Comparison of ENCODE assay signal across 13 mouse cellular contexts in the genomic region with DNA sequence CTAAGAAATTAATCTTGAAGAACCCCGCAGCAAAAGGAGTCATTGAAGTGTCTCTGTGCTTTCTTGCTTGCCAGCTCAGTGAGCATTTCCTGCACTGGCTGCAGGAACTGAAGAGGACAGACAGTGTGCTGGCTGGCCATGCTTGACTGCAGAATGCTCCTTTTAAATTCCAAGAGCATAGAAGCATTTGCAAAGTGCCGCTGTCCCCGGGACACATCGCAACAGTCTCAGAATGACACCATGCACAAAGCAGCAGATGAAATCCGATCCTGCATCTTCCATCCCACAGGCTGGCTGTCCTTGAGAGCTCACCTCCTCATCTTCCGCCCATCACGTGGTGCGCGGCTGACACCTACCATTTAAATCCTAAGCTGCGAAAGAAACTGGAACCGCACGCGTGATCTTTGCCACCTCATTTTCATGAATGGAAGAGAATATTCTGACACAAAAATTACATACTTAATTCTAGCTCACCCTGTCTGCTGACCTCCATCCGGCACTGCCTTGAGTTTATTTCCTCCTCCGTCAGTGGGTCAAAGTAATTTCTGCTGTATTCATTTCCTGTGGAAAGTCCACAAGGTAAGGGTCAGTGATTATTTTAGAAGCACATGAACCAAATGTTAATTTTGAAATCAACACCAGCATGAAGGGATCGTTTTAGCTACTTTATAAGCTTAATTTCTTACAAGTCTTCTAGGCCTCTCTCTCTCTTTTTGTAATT.
DNase-seq lines count a peak whose midpoint lies in the region; ATAC-seq lines count a peak whose summit lies in the region.
"Had no signal": no experiment of that assay in that cellular context is flagged by ENCODE, and none has a peak within 500 bp of the region (broad histone marks: within the 10 kb centered on the region; RNA-seq: fewer than 3 reads in every experiment).

No protein-coding gene starts in this region.

- WGBS in kidney, embryonic 16.5 days, result 29% methylated on average over 16 of the region's 16 CpGs
- WGBS in embryonic facial prominence, embryonic 14.5 days, result 46% methylated on average over 16 of the region's 16 CpGs
- 47% methylated on average over 16 of the region's 16 CpGs for WGBS in midbrain, embryonic 15.5 days

- H3K27ac ChIP-seq in kidney, embryonic 16.5 days (ENCODE audit: low read length), result no peak overlapping the region
- H3K27ac ChIP-seq in embryonic facial prominence, embryonic 14.5 days (replicated peaks; ENCODE audit: low read depth, low read length), result no peak overlapping the region
- no peak overlapping the region for H3K27ac ChIP-seq in midbrain, embryonic 15.5 days
- H3K27ac ChIP-seq: macrophage; neural tube, embryonic 13.5 days had no signal

- H3K4me2 ChIP-seq in kidney, embryonic 16.5 days (replicated peaks; ENCODE audit: low read depth, low read length), result peak overlapping the region; percentile 46
- H3K4me2 ChIP-seq in embryonic facial prominence, embryonic 14.5 days (ENCODE audit: low read depth, low read length), result no peak overlapping the region
- H3K4me2 ChIP-seq in midbrain, embryonic 15.5 days, result peak overlapping the region; percentile 19
- H3K4me2 ChIP-seq: neural tube, embryonic 13.5 days had no signal

- H3K9me3 ChIP-seq in kidney, embryonic 16.5 days (ENCODE audit: low read length), result no peaks in the 10 kb centered on the region
- no peaks in the 10 kb centered on the region for H3K9me3 ChIP-seq in embryonic facial prominence, embryonic 14.5 days (ENCODE audit: control insufficient read depth, low read length)
- H3K9me3 ChIP-seq in midbrain, embryonic 15.5 days, result no peaks in the 10 kb centered on the region
- H3K9me3 ChIP-seq: neural tube, embryonic 13.5 days had no signal

- H3K4me3 ChIP-seq in kidney, embryonic 16.5 days (ENCODE audit: low read length), result no peak overlapping the region
- no peak overlapping the region for H3K4me3 ChIP-seq in embryonic facial prominence, embryonic 14.5 days (ENCODE audit: low read depth, low read length)
- no peak overlapping the region for H3K4me3 ChIP-seq in midbrain, embryonic 15.5 days
- H3K4me3 ChIP-seq: neural tube, embryonic 13.5 days had no signal

- peaks cover 12% of the 10 kb centered on the region for H3K4me1 ChIP-seq in kidney, embryonic 16.5 days (ENCODE audit: insufficient read depth, low read length)
- H3K4me1 ChIP-seq in embryonic facial prominence, embryonic 14.5 days (ENCODE audit: control insufficient read depth, insufficient read depth, low read length), result no peaks in the 10 kb centered on the region
- H3K4me1 ChIP-seq in midbrain, embryonic 15.5 days, result no peaks in the 10 kb centered on the region
- H3K4me1 ChIP-seq: neural tube, embryonic 13.5 days had no signal

- no peaks in the 10 kb centered on the region for H3K27me3 ChIP-seq in kidney, embryonic 16.5 days (ENCODE audit: insufficient read depth, low read length)
- no peaks in the 10 kb centered on the region for H3K27me3 ChIP-seq in embryonic facial prominence, embryonic 14.5 days (replicated peaks; ENCODE audit: control insufficient read depth, insufficient read depth, low read length)
- no peaks in the 10 kb centered on the region for H3K27me3 ChIP-seq in midbrain, embryonic 15.5 days (replicated peaks)
- H3K27me3 ChIP-seq: neural tube, embryonic 13.5 days had no signal

- no peaks in the 10 kb centered on the region for H3K36me3 ChIP-seq in kidney, embryonic 16.5 days (ENCODE audit: insufficient read depth, low read length)
- no peaks in the 10 kb centered on the region for H3K36me3 ChIP-seq in embryonic facial prominence, embryonic 14.5 days (ENCODE audit: control insufficient read depth, insufficient read depth, low read length)
- no peaks in the 10 kb centered on the region for H3K36me3 ChIP-seq in midbrain, embryonic 15.5 days (replicated peaks)
- H3K36me3 ChIP-seq: neural tube, embryonic 13.5 days had no signal

- no peak overlapping the region for H3K9ac ChIP-seq in kidney, embryonic 16.5 days (replicated peaks; ENCODE audit: low read length)
- peak overlapping the region; percentile 30; the same call in 1 of the 2 replicates for H3K9ac ChIP-seq in embryonic facial prominence, embryonic 14.5 days (ENCODE audit: low read depth, low read length)
- H3K9ac ChIP-seq in midbrain, embryonic 15.5 days, result 0 out of 2 replicates have a peak overlapping the region, but pooled peaks have one; percentile 1
- H3K9ac ChIP-seq: neural tube, embryonic 13.5 days had no signal

- ATAC-seq in kidney, embryonic 16.5 days (ENCODE audit: low FRiP score, low TSS enrichment), result peak; percentile 89
- no peak for ATAC-seq in embryonic facial prominence, embryonic 14.5 days (ENCODE audit: low read depth)
- peak; percentile 72 for ATAC-seq in midbrain, embryonic 15.5 days (replicated peaks)

- DNase-seq in kidney, adult 18-20 months, result no peak
- DNase-seq in cerebellum, adult 18-20 months, result peak; percentile 4 to 13
- peak; percentile 42 for DNase-seq in embryonic facial prominence, embryonic 14.5 days (ENCODE audit: low spot score)
- no peak for DNase-seq in adrenal gland, adult (ENCODE audit: inconsistent age in 2 of 2, low spot score in 1 of 2)
- no peak for DNase-seq in adrenal gland, postnatal 10 days
- no peak for DNase-seq in lung, postnatal 4 days
- DNase-seq: gastrocnemius, postnatal 36 days; heart, postnatal 14 days; liver had no signal

Comparison
In these comparisons a context has a peak if more than half of its experiments do, and no peak if none do; other contexts are left out.
1. DNase-seq: peak in cerebellum, adult 18-20 months (2 of 2) and embryonic facial prominence, embryonic 14.5 days (single experiment); none in kidney, adult 18-20 months (single experiment), adrenal gland, adult (0 of 2), adrenal gland, postnatal 10 days (single experiment) and lung, postnatal 4 days (0 of 2).